Mouse (Mus musculus) neutrophil, adult 5-6 weeks (primary cell): ENCODE data around the gene Vmn2r76. TPM values are rescaled to one million over a fixed set of nuclear protein-coding genes. Genes with fewer than 3 reads are reported as not detected.
"Not testable (repeated sequence)": the region's sequence is repeated elsewhere in the genome, so short reads cannot be mapped to it uniquely, and the experiment has no call there.

Source experiments
- ATAC-seq: fragments of 151-379, 151-347 bp; 2 replicates; pipeline ENCODE4 v1.8.0; 2017; ENCODE audit warnings: mild to moderate bottlenecking, moderate TSS enrichment; ENCODE audit not compliant: insufficient number of reproducible peaks, poor library complexity, low FRiP score, severe bottlenecking; ENCODE audit errors: extremely low read depth
- total RNA-seq: library from RNA; stranded (forward); fragments of 200-1000 nt; gene quantifications from 2 replicates; pipeline ENCODE4 v1.2.3, GENCODE M21; 2017

Gene Vmn2r76
- total RNA-seq = 0.12 TPM in 2 replicates

DNA sequence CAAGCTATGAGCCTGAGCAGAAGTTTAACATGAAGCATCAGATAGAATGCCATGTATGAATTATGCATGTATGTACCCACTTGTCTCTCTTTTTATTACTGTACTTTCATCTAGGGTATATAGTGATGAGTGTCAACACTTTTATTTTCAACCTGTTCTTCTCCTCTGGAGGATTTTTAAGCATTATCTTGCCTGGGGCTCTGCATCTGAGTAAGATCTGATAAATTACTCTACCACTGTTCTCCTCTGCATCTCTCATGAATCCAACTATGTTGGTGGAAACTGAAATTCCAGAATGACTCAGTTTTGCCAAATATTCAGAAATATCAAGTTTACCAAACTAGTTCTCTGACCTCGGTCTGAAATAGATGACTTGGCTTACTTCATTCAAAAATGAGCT is at the start of gene Vmn2r76:
Gene Vmn2r76, minus strand, starts transcription at position 101 of the 400 bp plus-strand sequence.
- ATAC-seq = no peak

DNA sequence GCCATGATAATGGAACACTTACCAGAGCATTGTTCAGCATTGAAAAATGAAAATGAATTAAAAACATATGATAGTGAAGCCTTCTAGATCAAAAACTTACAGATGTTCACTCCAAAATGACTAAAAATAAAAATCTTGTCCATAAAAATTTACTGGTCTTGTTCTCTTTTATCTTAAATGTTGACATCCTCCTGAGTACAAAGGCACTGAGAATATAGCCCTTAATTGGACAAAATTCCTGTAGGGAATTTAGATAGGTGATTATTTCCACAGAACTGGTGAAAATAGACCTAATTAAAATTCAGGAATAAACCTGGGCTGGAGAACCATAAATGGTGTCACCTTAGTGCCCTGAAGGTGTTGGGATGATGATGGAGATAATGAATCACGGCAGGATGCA is 31.0 kb upstream of the Vmn2r76 start, which contains the start of gene Olfr310:
Gene Olfr310, minus strand, starts transcription at position 101 of the 400 bp plus-strand sequence.
- ATAC-seq = no peak

DNA sequence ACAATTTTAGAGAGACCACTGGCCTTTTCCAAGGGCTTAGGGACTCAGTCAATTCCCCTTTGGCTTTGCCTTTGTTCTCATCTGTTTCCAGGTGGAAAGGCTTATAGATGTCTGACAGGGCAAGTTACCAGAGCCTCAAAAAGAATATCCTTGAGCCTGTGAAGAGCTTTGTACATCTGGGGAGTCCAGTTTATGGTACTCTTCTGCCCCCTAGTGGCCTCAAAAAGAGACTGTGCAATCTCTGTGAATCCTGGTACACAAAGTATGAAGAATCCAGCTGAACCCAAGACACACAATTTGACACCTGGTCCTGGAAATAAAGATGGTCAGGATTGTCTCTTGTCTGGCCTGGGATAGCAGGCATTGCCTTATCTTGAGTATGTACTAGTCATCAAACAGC is 34.8 kb downstream of the Vmn2r76 start:
- no peak for ATAC-seq

GRCm38 (mm10) chr7:86171678-86172077 is 74.4 kb downstream of the Vmn2r76 start, which contains the start of gene Vmn2r75:
TSS of gene Vmn2r75 (minus strand) at chr7:86171778.
- not testable (repeated sequence) for ATAC-seq

Other genes starting within 250 kb of the Vmn2r76 start
- 0.12 TPM in 1 of 2 replicates, not detected in the other for gene Vmn2r75, start 74.5 kb downstream of the Vmn2r76 start, total RNA-seq
- gene Olfr310, start 30.9 kb upstream of the Vmn2r76 start, total RNA-seq = 0.47 TPM in 1 of 2 replicates, not detected in the other
- gene Olfr309, start 67.4 kb upstream of the Vmn2r76 start, total RNA-seq = not detected in 2 replicates
- gene Olfr308, start 79.3 kb upstream of the Vmn2r76 start, total RNA-seq = 0.23 TPM in 1 of 2 replicates, not detected in the other
- gene Olfr307, start 91.3 kb upstream of the Vmn2r76 start, total RNA-seq = not detected in 2 replicates
- not detected in 2 replicates for gene Olfr305, start 120.6 kb upstream of the Vmn2r76 start, total RNA-seq
- gene Olfr304, start 140.3 kb upstream of the Vmn2r76 start, total RNA-seq = not detected in 2 replicates
- gene Olfr303, start 151.5 kb upstream of the Vmn2r76 start, total RNA-seq = not detected in 2 replicates
- not detected in 2 replicates for gene Olfr301, start 157.5 kb upstream of the Vmn2r76 start, total RNA-seq
- gene Olfr299, start 213.6 kb upstream of the Vmn2r76 start, total RNA-seq = not detected in 2 replicates
- gene Olfr298, start 246.2 kb upstream of the Vmn2r76 start, total RNA-seq = 0.25 TPM in 1 of 2 replicates, not detected in the other